In genomic region chr13:91723108-91723735, GRCm38 (mm10) we compare ENCODE assay signal across 8 mouse cellular contexts. TPM values are rescaled to one million over a fixed set of nuclear protein-coding genes. Genes with fewer than 3 reads are reported as not detected.
DNase-seq lines count a peak whose midpoint lies in the region; ATAC-seq and TF ChIP-seq lines count a peak whose summit lies in the region.

No protein-coding gene starts in this region.

- no peak overlapping the region for H3K27ac ChIP-seq in left cerebral cortex, adult 2 months
- H3K27ac ChIP-seq in hindbrain, embryonic 14.5 days: no peak overlapping the region
- no peak overlapping the region for H3K27ac ChIP-seq in midbrain, embryonic 13.5 days

- no peak overlapping the region for H3K4me2 ChIP-seq in hindbrain, embryonic 14.5 days (replicated peaks)
- no peak overlapping the region for H3K4me2 ChIP-seq in midbrain, embryonic 13.5 days (replicated peaks)

- no peaks in the 10 kb centered on the region for H3K27me3 ChIP-seq in hindbrain, embryonic 14.5 days (ENCODE audit: control insufficient read depth, insufficient read depth, low read length)
- no peaks in the 10 kb centered on the region for H3K27me3 ChIP-seq in midbrain, embryonic 13.5 days

- DNase-seq in left cerebral cortex, adult 2 months (ENCODE audit: extremely low spot score in 1 of 2, low spot score in 2 of 2): no peak
- DNase-seq in left cerebral cortex, postnatal 10 days (ENCODE audit: extremely low spot score in 1 of 2, low spot score in 2 of 2): no peak
- peak; percentile 57 for DNase-seq in ZHBTc4 (ENCODE audit: low read depth, low spot score)
- DNase-seq in hindbrain, embryonic 14.5 days (ENCODE audit: low spot score): no peak
- no peak for DNase-seq in urinary bladder, postnatal 10 days (ENCODE audit: low spot score)
- no peak for DNase-seq in ovary, postnatal 14 days (ENCODE audit: low spot score)
- DNase-seq in left cerebral cortex, postnatal 25 days (ENCODE audit: low spot score in 2 of 2): no peak

- H3K9me3 ChIP-seq in hindbrain, embryonic 14.5 days (ENCODE audit: control insufficient read depth, low read length): no peaks in the 10 kb centered on the region
- H3K9me3 ChIP-seq in midbrain, embryonic 13.5 days: no peaks in the 10 kb centered on the region

- intact Hi-C loops in left cerebral cortex, adult 2 months (cut with DNase I): no loop called here
- intact Hi-C loops in left cerebral cortex, postnatal 10 days (cut with DNase I): loop anchor here (10.0 kb wide), 1 partner anchor 62 kb away; no protein-coding TSS in a partner anchor
- intact Hi-C loops in left cerebral cortex, postnatal 25 days (cut with DNase I): no loop called here

- peak; percentile 55 for TF ChIP-seq CTCF in left cerebral cortex, adult 2 months (IDR thresholded peaks at IDR 0.05)

- peak; percentile 72 for ATAC-seq in hindbrain, embryonic 14.5 days (ENCODE audit: low FRiP score)
- ATAC-seq in midbrain, embryonic 13.5 days: peak; percentile 82

- 70% methylated on average over 8 of the region's 8 CpGs for WGBS in hindbrain, embryonic 14.5 days
- 63% methylated on average over 8 of the region's 8 CpGs for WGBS in midbrain, embryonic 13.5 days

- H3K4me1 ChIP-seq in hindbrain, embryonic 14.5 days (replicated peaks; ENCODE audit: control insufficient read depth, insufficient read depth, low read length): no peaks in the 10 kb centered on the region
- no peaks in the 10 kb centered on the region for H3K4me1 ChIP-seq in midbrain, embryonic 13.5 days (replicated peaks)

- no peak overlapping the region for H3K4me3 ChIP-seq in left cerebral cortex, adult 2 months
- no peak overlapping the region for H3K4me3 ChIP-seq in hindbrain, embryonic 14.5 days (replicated peaks; ENCODE audit: low read length)
- H3K4me3 ChIP-seq in midbrain, embryonic 13.5 days (replicated peaks): no peak overlapping the region

- H3K9ac ChIP-seq in hindbrain, embryonic 14.5 days: no peak overlapping the region
- no peak overlapping the region for H3K9ac ChIP-seq in midbrain, embryonic 13.5 days (replicated peaks)

- no peaks in the 10 kb centered on the region for H3K36me3 ChIP-seq in hindbrain, embryonic 14.5 days (replicated peaks; ENCODE audit: control insufficient read depth, insufficient read depth)
- H3K36me3 ChIP-seq in midbrain, embryonic 13.5 days: no peaks in the 10 kb centered on the region

RNA-seq across cellular contexts. Expression of gene Acot12, which starts 18.1 kb away (rescaled TPM):
- under 1 TPM in 1 of 2 experiments, not detected in 1; 0.54 TPM for total RNA-seq in left cerebral cortex, adult 2 months (2021)
- total RNA-seq in left cerebral cortex, postnatal 10 days (2021): under 1 TPM; 0.28 TPM
- polyA plus RNA-seq in hindbrain, embryonic 14.5 days (2014; fragmentation: Nextera tagmentation; extraction: Ambion mirVana): 0.24 TPM in 1 of 2 replicates, not detected in the other
- polyA plus RNA-seq in midbrain, embryonic 13.5 days (2015; fragmentation: Nextera tagmentation; extraction: Ambion mirVana): not detected in 2 replicates
- under 1 TPM; 0.11 to 0.14 TPM for total RNA-seq in left cerebral cortex, postnatal 25 days (2021)
